Mouse (Mus musculus): ENCODE measurements around the gene Ggt6.

GRCm38 (mm10) chr11:72407574-72407973 lies 27.8 kb upstream of the Ggt6 start:
- peak; percentile 90 for TF ChIP-seq EP300 (IDR thresholded peaks at IDR 0.05; ENCODE audit: low read depth)
- TF ChIP-seq CTCF (IDR thresholded peaks at IDR 0.05; ENCODE audit: low read depth): no peak

Measured in heart, postnatal 0 days (tissue).